Mouse (Mus musculus) small intestine, adult 2 months (tissue): ENCODE measurements at regions not wholly inside any gene's neighbourhood (a gene's known extent, or its start where the extent isn't known, plus 50 kb on each side); places are given as distances from the start of the nearest gene placed in this dataset.

Source experiments
- CTCF ChIP-seq: fragments of 200-500 bp; IDR thresholded peaks from 2 replicates; pipeline ENCODE4 v1.5.1; 2012; ENCODE audit warnings: low read depth, mild to moderate bottlenecking, control low read depth, inconsistent platforms, low read length, moderate library complexity, mixed read lengths; ENCODE audit not compliant: insufficient replicate concordance, insufficient read length; ENCODE audit errors: extremely low read depth
- POLR2A ChIP-seq: fragments of 200-500 bp; IDR thresholded peaks from 2 replicates; pipeline ENCODE4 v1.6.1; 2012; ENCODE audit warnings: low read depth, mild to moderate bottlenecking, control low read depth, inconsistent platforms, low read length, moderate library complexity

- TF ChIP-seq CTCF (no peak), POLR2A (no peak)
These were observed 423.4 kb downstream of the Gm43517 start for GRCm38 (mm10) chr12:49808341-49808740.
